Mouse (Mus musculus) heart, embryonic 11.5 days (tissue): ENCODE data around the gene Rasa2. TPM values are rescaled to one million over a fixed set of nuclear protein-coding genes. Genes with fewer than 3 reads are reported as not detected.

Source experiments
- ATAC-seq: fragments of 200-750 bp; cut with Nextera tagmentation; replicated peaks from 2 replicates; pipeline ENCODE4 v1.8.0; 2017; ENCODE audit warnings: moderate library complexity; ENCODE audit not compliant: insufficient number of reproducible peaks, low FRiP score, low TSS enrichment
- H3K27ac ChIP-seq: fragments of 300-500 bp; sonication (generic); 2 replicates; pipeline ENCODE4 v1.5.1; 2014; ENCODE audit warnings: mild to moderate bottlenecking, low read depth, low read length
- H3K27me3 ChIP-seq: fragments of 300-500 bp; sonication (generic); 2 replicates; pipeline ENCODE4 v1.6.1; 2014; ENCODE audit warnings: mild to moderate bottlenecking, low read length, mixed read lengths; ENCODE audit not compliant: control insufficient read depth, insufficient read depth
- H3K36me3 ChIP-seq: fragments of 300-500 bp; sonication (generic); 2 replicates; pipeline ENCODE4 v1.6.1; 2014; ENCODE audit warnings: mild to moderate bottlenecking, low read length, moderate library complexity, mixed read lengths; ENCODE audit not compliant: control insufficient read depth, insufficient read depth
- H3K4me1 ChIP-seq: fragments of 300-500 bp; sonication (generic); 2 replicates; pipeline ENCODE4 v1.6.1; 2014; ENCODE audit warnings: low read length; ENCODE audit not compliant: control insufficient read depth, insufficient read depth
- H3K4me2 ChIP-seq: fragments of 300-500 bp; sonication (generic); 2 replicates; pipeline ENCODE4 v1.6.1; 2014; ENCODE audit warnings: mild to moderate bottlenecking, moderate library complexity
- H3K4me3 ChIP-seq: fragments of 300-500 bp; sonication (generic); 2 replicates; pipeline ENCODE4 v1.5.1; 2014; ENCODE audit warnings: low read depth, low read length
- H3K9ac ChIP-seq: fragments of 300-500 bp; sonication (generic); 2 replicates; pipeline ENCODE4 v1.6.1; 2014; ENCODE audit warnings: mild to moderate bottlenecking, low read depth, low read length, moderate library complexity
- H3K9me3 ChIP-seq: fragments of 300-500 bp; sonication (generic); replicated peaks from 2 replicates; pipeline ENCODE4 v1.6.1; 2016; ENCODE audit warnings: low read length; ENCODE audit not compliant: control insufficient read depth
- WGBS: fragments of 180-500 bp; shearing (Covaris S2); extraction: QIAGEN DNeasy Blood & Tissue Kit; methylation state at CpG from one replicate; pipeline ENCODE4 v1.1.7; 2014; ENCODE audit not compliant: insufficient replicate concordance; 5-methylcytosine and 5-hydroxymethylcytosine counted together
- polyA plus RNA-seq: library from polyadenylated mRNA; unstranded; fragments of >200 nt; fragmentation: Nextera tagmentation; extraction: Ambion mirVana; gene quantifications from 2 replicates; pipeline ENCODE4 v1.2.1, GENCODE M21; 2014

Rasa2 gene
- polyA plus RNA-seq, 1 experiment from 2014 or later = 16.3 TPM

GRCm38 (mm10) chr9:96502856-96503610 lies 128.4 kb downstream of the Rasa2 start:
- H3K9me3 ChIP-seq = no peaks in the 10 kb centered on the region
- ATAC-seq = no peak
- H3K27me3 ChIP-seq = no peaks in the 10 kb centered on the region
- no peaks in the 10 kb centered on the region for H3K36me3 ChIP-seq
- no peak overlapping the region for H3K9ac ChIP-seq
- WGBS = 71% methylated on average over 6 of the region's 6 CpGs
- no peaks in the 10 kb centered on the region for H3K4me1 ChIP-seq
- H3K27ac ChIP-seq = no peak overlapping the region
- no peak overlapping the region for H3K4me3 ChIP-seq
- H3K4me2 ChIP-seq = no peak overlapping the region

GRCm38 (mm10) chr9:96501217-96501616 lies 130.2 kb downstream of the Rasa2 start:
- Histone ChIP-seq H3K4me1 (no peaks in the 10 kb centered on the region), H3K4me2 (no peak overlapping the region), H3K9me3 (no peaks in the 10 kb centered on the region), H3K27ac (no peak overlapping the region), H3K27me3 (no peaks in the 10 kb centered on the region), H3K9ac (no peak overlapping the region), H3K4me3 (no peak overlapping the region), H3K36me3 (no peaks in the 10 kb centered on the region)
- no peak for ATAC-seq
- WGBS = 51% methylated on average over 7 of the region's 7 CpGs

GRCm38 (mm10) chr9:96493212-96493611 lies 138.2 kb downstream of the Rasa2 start:
- Histone ChIP-seq H3K4me1 (peaks cover 4% of the 10 kb centered on the region; the same call in 1 of the 2 replicates), H3K27me3 (no peaks in the 10 kb centered on the region), H3K36me3 (no peaks in the 10 kb centered on the region), H3K27ac (no peak overlapping the region), H3K9ac (0 out of 2 replicates have a peak overlapping the region, but pooled peaks have one; percentile 6), H3K4me3 (no peak overlapping the region), H3K9me3 (no peaks in the 10 kb centered on the region), H3K4me2 (no peak overlapping the region)
- no peak for ATAC-seq
- WGBS = 23% methylated on average over 3 of the region's 3 CpGs

GRCm38 (mm10) chr9:96491810-96492209 lies 139.6 kb downstream of the Rasa2 start:
- H3K4me2 ChIP-seq = no peak overlapping the region
- ATAC-seq = no peak
- H3K4me3 ChIP-seq = no peak overlapping the region

More at GRCm38 (mm10) chr9:96491810-96492209, 139.6 kb downstream of the Rasa2 start:
- H3K27ac ChIP-seq = no peak overlapping the region
- no peaks in the 10 kb centered on the region for H3K9me3 ChIP-seq
- peaks cover 4% of the 10 kb centered on the region; the same call in 1 of the 2 replicates for H3K4me1 ChIP-seq
- 35% methylated on average over 12 of the region's 12 CpGs for WGBS
- H3K27me3 ChIP-seq = no peaks in the 10 kb centered on the region
- H3K9ac ChIP-seq = no peak overlapping the region
- H3K36me3 ChIP-seq = no peaks in the 10 kb centered on the region

Other genes starting within 250 kb of the Rasa2 start
- gene Rnf7, start 152.9 kb downstream of the Rasa2 start, polyA plus RNA-seq = 261 and 268 TPM in 2 replicates
- not detected in 2 replicates for gene Gm28729, start 106.4 kb downstream of the Rasa2 start, polyA plus RNA-seq
- 22.7 and 24.7 TPM in 2 replicates for gene Zbtb38, start 121.2 kb upstream of the Rasa2 start, polyA plus RNA-seq